Mouse (Mus musculus): Measurements from ENCODE around the gene Ugt1a6b. TPM values are rescaled to one million over a fixed set of nuclear protein-coding genes. Genes with fewer than 3 reads are reported as not detected.
"Not testable (repeated sequence)": the region's sequence is repeated elsewhere in the genome, so short reads cannot be mapped to it uniquely, and the experiment has no call there.

Gene Ugt1a6b
- total and polyA plus RNA-seq, 3 experiments: 0.64 to 1.8 (median 1.4) TPM

GRCm38 (mm10) chr1:88136646-88137045 is 33.6 kb downstream of the Ugt1a6b start:
- TF ChIP-seq POLR2A (IDR thresholded peaks at IDR 0.05; ENCODE audit: insufficient read depth, low read depth, low read length): no peak
- TF ChIP-seq CTCF (IDR thresholded peaks at IDR 0.05): no peak
- TF ChIP-seq EP300 (IDR thresholded peaks at IDR 0.05; ENCODE audit: insufficient read depth, low read depth, low read length): no peak
- Histone ChIP-seq H3K79me2 (replicated peaks; ENCODE audit: control insufficient read depth, insufficient read depth, low read length) (no peaks in the 10 kb centered on the region), H3K27ac (no peak overlapping the region), H3K4me1 (ENCODE audit: control insufficient read depth, insufficient read depth, low read length) (peaks cover 2% of the 10 kb centered on the region; the same call in 1 of the 2 replicates), H3K4me3 (no peak overlapping the region), H3K9ac (ENCODE audit: low read depth, low read length) (no peak overlapping the region), H3K36me3 (ENCODE audit: control insufficient read depth, insufficient read depth, low read length) (no peaks in the 10 kb centered on the region), H3K27me3 (ENCODE audit: control insufficient read depth, insufficient read depth, low read length) (no peaks in the 10 kb centered on the region)
- WGBS: 65% methylated on average over 2 of the region's 2 CpGs
- intact Hi-C loops (cut with DNase I): no loop called here
- DNase-seq: no peak

- no peak for TF ChIP-seq POLR2A (IDR thresholded peaks at IDR 0.05; ENCODE audit: insufficient read depth, low read depth, low read length)
- no peak for TF ChIP-seq EP300 (IDR thresholded peaks at IDR 0.05; ENCODE audit: insufficient read depth, low read depth, low read length)
- TF ChIP-seq CTCF (IDR thresholded peaks at IDR 0.05): no peak
Measured at GRCm38 (mm10) chr1:88137264-88137663, 34.2 kb downstream of the Ugt1a6b start.

GRCm38 (mm10) chr1:88138145-88138544 is 35.1 kb downstream of the Ugt1a6b start:
- Histone ChIP-seq H3K4me3 (no peak overlapping the region), H3K36me3 (ENCODE audit: control insufficient read depth, insufficient read depth, low read length) (no peaks in the 10 kb centered on the region), H3K79me2 (replicated peaks; ENCODE audit: control insufficient read depth, insufficient read depth, low read length) (no peaks in the 10 kb centered on the region), H3K9ac (ENCODE audit: low read depth, low read length) (no peak overlapping the region), H3K4me1 (ENCODE audit: control insufficient read depth, insufficient read depth, low read length) (peaks cover 2% of the 10 kb centered on the region; the same call in 1 of the 2 replicates), H3K27ac (no peak overlapping the region), H3K27me3 (ENCODE audit: control insufficient read depth, insufficient read depth, low read length) (no peaks in the 10 kb centered on the region)
- WGBS: 96% methylated on average over 1 of the region's 1 CpGs
- intact Hi-C loops (cut with DNase I): no loop called here
- no peak for DNase-seq
- TF ChIP-seq EP300 (IDR thresholded peaks at IDR 0.05; ENCODE audit: insufficient read depth, low read depth, low read length): no peak
- TF ChIP-seq CTCF (IDR thresholded peaks at IDR 0.05): no peak
- TF ChIP-seq POLR2A (IDR thresholded peaks at IDR 0.05; ENCODE audit: insufficient read depth, low read depth, low read length): no peak

More at GRCm38 (mm10) chr1:88137264-88137663, 34.2 kb downstream of the Ugt1a6b start:
- Histone ChIP-seq H3K79me2 (replicated peaks; ENCODE audit: control insufficient read depth, insufficient read depth, low read length) (no peaks in the 10 kb centered on the region), H3K27ac (no peak overlapping the region), H3K36me3 (ENCODE audit: control insufficient read depth, insufficient read depth, low read length) (no peaks in the 10 kb centered on the region), H3K9ac (ENCODE audit: low read depth, low read length) (no peak overlapping the region), H3K27me3 (ENCODE audit: control insufficient read depth, insufficient read depth, low read length) (no peaks in the 10 kb centered on the region), H3K4me1 (ENCODE audit: control insufficient read depth, insufficient read depth, low read length) (peaks cover 2% of the 10 kb centered on the region; the same call in 1 of the 2 replicates), H3K4me3 (no peak overlapping the region)
- no peak for DNase-seq
- WGBS: 85% methylated on average over 3 of the region's 3 CpGs
- intact Hi-C loops (cut with DNase I): no loop called here

- H3K79me2 ChIP-seq (replicated peaks; ENCODE audit: control insufficient read depth, insufficient read depth, low read length); intact Hi-C loops (cut with DNase I); DNase-seq; H3K27ac ChIP-seq; H3K9ac ChIP-seq (ENCODE audit: low read depth, low read length); H3K36me3 ChIP-seq (ENCODE audit: control insufficient read depth, insufficient read depth, low read length); H3K4me1 ChIP-seq (ENCODE audit: control insufficient read depth, insufficient read depth, low read length); H3K4me3 ChIP-seq; H3K27me3 ChIP-seq (ENCODE audit: control insufficient read depth, insufficient read depth, low read length): not testable (repeated sequence)
- WGBS: 51% methylated on average over 1 of the region's 1 CpGs
Measured at GRCm38 (mm10) chr1:88140492-88140891, 37.4 kb downstream of the Ugt1a6b start.

GRCm38 (mm10) chr1:88143966-88144675 is 41.1 kb downstream of the Ugt1a6b start:
- peak; percentile 24 to 59 for DNase-seq
- H3K27me3 ChIP-seq (ENCODE audit: control insufficient read depth, insufficient read depth, low read length); H3K79me2 ChIP-seq (replicated peaks; ENCODE audit: control insufficient read depth, insufficient read depth, low read length); H3K4me1 ChIP-seq (ENCODE audit: control insufficient read depth, insufficient read depth, low read length); H3K27ac ChIP-seq; intact Hi-C loops (cut with DNase I); H3K4me3 ChIP-seq; H3K36me3 ChIP-seq (ENCODE audit: control insufficient read depth, insufficient read depth, low read length); H3K9ac ChIP-seq (ENCODE audit: low read depth, low read length): not testable (repeated sequence)
- 3% methylated on average over 5 of the region's 5 CpGs for WGBS
- TF ChIP-seq CTCF (IDR thresholded peaks at IDR 0.05): peak; percentile 41

GRCm38 (mm10) chr1:88145278-88145677 is 42.2 kb downstream of the Ugt1a6b start:
- 65% methylated on average over 2 of the region's 2 CpGs for WGBS
- H3K9ac ChIP-seq (ENCODE audit: low read depth, low read length); DNase-seq; H3K27me3 ChIP-seq (ENCODE audit: control insufficient read depth, insufficient read depth, low read length); H3K36me3 ChIP-seq (ENCODE audit: control insufficient read depth, insufficient read depth, low read length); H3K4me3 ChIP-seq; H3K4me1 ChIP-seq (ENCODE audit: control insufficient read depth, insufficient read depth, low read length); H3K27ac ChIP-seq; H3K79me2 ChIP-seq (replicated peaks; ENCODE audit: control insufficient read depth, insufficient read depth, low read length); intact Hi-C loops (cut with DNase I): not testable (repeated sequence)

- H3K79me2 ChIP-seq (replicated peaks; ENCODE audit: control insufficient read depth, insufficient read depth, low read length); H3K9ac ChIP-seq (ENCODE audit: low read depth, low read length); H3K36me3 ChIP-seq (ENCODE audit: control insufficient read depth, insufficient read depth, low read length); H3K4me3 ChIP-seq; H3K4me1 ChIP-seq (ENCODE audit: control insufficient read depth, insufficient read depth, low read length); intact Hi-C loops (cut with DNase I); H3K27me3 ChIP-seq (ENCODE audit: control insufficient read depth, insufficient read depth, low read length); DNase-seq; H3K27ac ChIP-seq: not testable (repeated sequence)
- WGBS: 55% methylated on average over 2 of the region's 2 CpGs
Measured at GRCm38 (mm10) chr1:88150133-88150532, 47.1 kb downstream of the Ugt1a6b start.

Data from heart, adult 2 months (tissue).